Mouse (Mus musculus) bone marrow macrophage, adult 2 months (primary cell): Measurements from ENCODE around the gene Klhl7. TPM values are rescaled to one million over a fixed set of nuclear protein-coding genes. Genes with fewer than 3 reads are reported as not detected.

ENCODE experiments used
- H3K27ac ChIP-seq: 2 replicates; pipeline ENCODE4 v1.5.1; 2012; ENCODE audit warnings: low read depth, low read length; ENCODE audit not compliant: insufficient read depth
- H3K4me1 ChIP-seq: 2 replicates; pipeline ENCODE4 v1.6.1; 2012; ENCODE audit warnings: low read length; ENCODE audit not compliant: control insufficient read depth, insufficient read depth
- H3K4me3 ChIP-seq: 2 replicates; pipeline ENCODE4 v1.5.1; 2012; ENCODE audit warnings: mild to moderate bottlenecking, low read length, moderate library complexity; ENCODE audit not compliant: insufficient read depth
- CTCF ChIP-seq: IDR thresholded peaks from 2 replicates; pipeline ENCODE4 v1.5.1; 2012; ENCODE audit warnings: low read depth, mild to moderate bottlenecking, low read length, moderate library complexity
- POLR2A ChIP-seq: IDR thresholded peaks from 2 replicates; pipeline ENCODE4 v1.6.1; 2012; ENCODE audit warnings: mild to moderate bottlenecking, low read depth, low read length, borderline replicate concordance
- polyA plus RNA-seq: library from polyadenylated mRNA; stranded (reverse); fragments of >200 nt; gene quantifications from 2 replicates; pipeline ENCODE4 v1.2.4, GENCODE M21; 2012; ENCODE audit not compliant: missing spikeins, insufficient read depth, insufficient read length

Gene Klhl7
- 14.6 and 15.5 TPM in 2 replicates for polyA plus RNA-seq

- H3K27ac ChIP-seq, result peak within 1 kb of the TSS; percentile 57
- peaks cover 3% of the 10 kb centered on the region for H3K4me1 ChIP-seq
- peak within 1 kb of the TSS; percentile 88 for H3K4me3 ChIP-seq
- TF ChIP-seq CTCF, result no peak
- no peak for TF ChIP-seq POLR2A
Measured at GRCm38 (mm10) chr5:24100106-24100809, at the start of gene Klhl7. Gene Klhl7 (plus strand): TSS chr5:24100605.

DNA sequence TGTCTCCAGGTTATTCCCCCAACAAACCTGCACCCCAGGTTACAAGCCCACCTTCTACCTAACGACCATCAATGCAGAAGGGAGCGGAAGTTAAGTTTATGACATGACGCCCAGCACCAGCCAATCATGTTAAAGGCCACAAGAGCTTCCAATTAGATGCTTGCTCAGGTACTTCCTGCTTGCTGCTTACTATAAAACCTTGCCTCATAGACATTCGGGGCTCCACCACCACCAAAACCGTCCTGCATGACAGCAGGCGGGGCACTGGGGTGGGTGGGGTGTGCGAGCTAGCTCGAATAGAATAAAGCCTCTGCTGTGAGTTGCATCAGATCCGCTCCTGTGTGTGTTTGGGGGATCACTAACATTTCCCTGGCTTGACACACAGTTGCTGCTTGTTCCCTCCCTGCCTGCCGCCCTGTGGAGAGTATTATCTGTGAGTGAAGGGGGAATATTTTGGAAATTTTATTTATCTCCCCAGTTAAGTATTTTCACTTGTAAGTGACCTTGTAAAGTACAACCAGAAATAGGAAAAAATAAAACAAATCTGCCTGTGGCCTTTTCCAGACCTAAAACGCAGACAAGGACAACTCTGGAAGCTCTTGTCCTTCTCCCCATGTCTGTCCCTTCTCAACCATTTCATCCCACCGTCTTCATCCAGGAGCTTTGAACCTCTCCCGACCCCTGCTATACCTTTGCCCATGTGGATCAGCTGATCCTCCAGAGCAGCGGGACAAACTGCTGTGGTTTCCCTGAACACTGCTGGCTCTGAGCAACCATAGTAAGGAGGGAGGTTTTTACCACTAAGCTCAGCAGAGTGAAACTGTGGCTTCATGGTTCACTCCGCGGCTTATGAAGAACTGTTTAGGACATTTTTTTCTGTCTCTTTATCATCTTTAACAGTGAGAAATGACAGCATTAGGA, 48.4 kb upstream of the Klhl7 start:
- TF ChIP-seq CTCF, result no peak
- no peak for TF ChIP-seq POLR2A
- H3K4me3 ChIP-seq, result no peak overlapping the region
- H3K27ac ChIP-seq, result no peak overlapping the region
- H3K4me1 ChIP-seq, result peaks cover 10% of the 10 kb centered on the region

DNA sequence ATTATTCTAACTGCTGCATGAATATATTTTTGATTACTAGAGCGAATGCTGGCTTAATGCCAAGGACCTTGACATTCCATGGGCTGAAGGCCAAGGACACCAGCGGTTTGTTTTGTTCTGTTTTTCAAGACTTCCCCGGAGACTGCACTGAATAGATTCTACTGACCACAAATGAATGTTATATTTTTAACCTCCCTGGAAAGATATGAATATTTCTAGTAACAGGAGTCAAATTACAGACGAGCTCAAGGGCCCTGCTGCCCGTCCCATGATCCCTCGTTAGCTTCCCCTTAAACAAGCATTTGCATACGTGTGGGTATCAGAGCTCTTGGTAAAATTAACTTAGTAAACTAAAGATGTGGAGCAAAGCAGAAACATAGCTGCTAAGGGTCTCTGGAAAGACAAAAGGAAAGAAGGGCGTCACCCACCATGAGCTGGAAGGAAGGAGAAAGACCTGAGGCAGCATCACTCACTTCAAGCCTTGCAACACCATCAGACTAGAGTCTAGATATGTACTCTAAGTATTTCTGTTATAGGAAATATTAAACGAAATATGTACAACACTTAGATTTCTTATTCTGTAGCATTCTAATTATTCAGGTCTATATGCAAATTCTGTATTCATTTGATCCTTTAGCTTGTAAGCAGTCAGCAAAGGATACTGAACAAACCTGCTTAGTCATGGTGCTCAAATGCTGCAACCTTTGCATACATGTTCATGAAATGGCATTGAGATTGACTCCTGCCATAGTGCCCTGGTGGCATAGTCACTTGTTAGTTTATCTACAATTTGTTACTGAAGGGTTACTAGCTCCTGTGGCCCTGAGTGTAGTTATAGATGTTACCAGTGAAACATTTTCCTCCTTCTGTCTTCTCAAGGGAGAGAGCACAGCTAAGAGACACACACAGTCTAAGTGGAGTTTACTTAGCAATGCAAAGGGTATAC, 46.9 kb upstream of the Klhl7 start:
- Histone ChIP-seq H3K4me3 (no peak overlapping the region), H3K4me1 (peaks cover 4% of the 10 kb centered on the region), H3K27ac (peak overlapping the region; percentile 9; the same call in 1 of the 2 replicates)
- TF ChIP-seq CTCF, result no peak
- no peak for TF ChIP-seq POLR2A

DNA sequence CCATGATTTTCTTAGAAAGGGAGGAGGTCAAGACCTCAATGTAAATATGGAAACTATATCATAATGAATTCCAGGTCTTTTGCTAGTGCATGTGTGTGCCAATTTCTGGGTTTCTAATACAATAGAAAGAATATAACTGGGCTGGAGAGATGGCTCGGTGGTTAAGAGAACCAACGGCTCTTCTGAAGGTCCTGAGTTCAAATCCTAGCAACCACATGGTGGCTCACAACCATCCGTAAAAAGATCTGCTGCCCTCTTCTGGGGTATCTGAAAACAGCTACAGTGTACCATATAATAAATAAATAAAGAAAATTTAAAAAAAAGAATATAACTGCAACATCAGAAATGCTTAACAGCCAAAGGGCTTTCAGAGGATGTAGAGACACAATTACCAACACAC, 46.0 kb upstream of the Klhl7 start:
- Histone ChIP-seq H3K27ac (no peak overlapping the region), H3K4me3 (no peak overlapping the region), H3K4me1 (peaks cover 4% of the 10 kb centered on the region)
- no peak for TF ChIP-seq POLR2A
- TF ChIP-seq CTCF, result no peak

DNA sequence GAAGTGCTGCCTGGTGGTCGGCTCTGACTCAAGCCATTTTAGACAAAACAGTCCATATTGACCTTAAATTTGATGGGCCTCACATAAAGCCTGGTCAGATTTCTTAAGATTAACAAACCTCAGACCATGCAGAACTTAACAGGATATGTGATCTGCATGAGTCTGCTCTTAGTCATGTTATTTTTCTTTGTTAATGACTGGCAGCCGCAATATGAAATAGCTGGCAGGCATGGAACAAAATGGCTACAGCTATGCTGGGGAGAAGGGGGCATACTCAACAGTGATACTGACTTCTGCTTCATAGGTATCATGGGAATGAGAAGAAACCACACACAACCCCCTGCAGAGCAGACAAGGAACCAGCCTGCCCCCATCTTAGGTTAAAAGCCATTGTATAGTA, 43.5 kb upstream of the Klhl7 start:
- H3K4me1 ChIP-seq, result peaks cover 4% of the 10 kb centered on the region
- no peak overlapping the region for H3K4me3 ChIP-seq
- TF ChIP-seq CTCF (no peak), POLR2A (no peak)
- no peak overlapping the region for H3K27ac ChIP-seq

DNA sequence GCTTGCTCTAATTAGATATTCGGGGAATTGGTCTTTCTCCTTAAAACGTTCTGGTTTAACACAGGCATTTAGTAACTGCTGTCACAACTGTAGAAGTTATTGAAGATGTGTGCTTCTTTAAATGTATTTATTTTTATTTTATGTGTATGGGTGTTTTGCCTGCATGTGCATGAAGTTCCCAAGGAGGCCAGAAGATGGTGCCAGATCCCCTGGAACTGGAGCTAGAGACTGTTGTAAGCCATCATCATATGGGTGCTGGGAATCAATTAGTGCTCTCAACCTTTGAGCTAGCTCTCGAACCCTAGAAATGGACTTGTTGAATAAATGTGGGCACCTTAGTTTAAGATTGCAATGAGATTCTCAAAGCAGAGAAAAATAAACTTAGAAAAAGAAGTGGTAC, 42.8 kb upstream of the Klhl7 start:
- Histone ChIP-seq H3K4me3 (no peak overlapping the region), H3K27ac (no peak overlapping the region)
- no peak for TF ChIP-seq POLR2A
- TF ChIP-seq CTCF, result no peak

GRCm38 (mm10) chr5:24060949-24061348, 39.5 kb upstream of the Klhl7 start:
- Histone ChIP-seq H3K27ac (no peak overlapping the region), H3K4me3 (no peak overlapping the region), H3K4me1 (no peaks in the 10 kb centered on the region)
- TF ChIP-seq CTCF (no peak), POLR2A (no peak)

More for the DNA sequence above, 42.8 kb upstream of the Klhl7 start:
- peaks cover 4% of the 10 kb centered on the region for H3K4me1 ChIP-seq

DNA sequence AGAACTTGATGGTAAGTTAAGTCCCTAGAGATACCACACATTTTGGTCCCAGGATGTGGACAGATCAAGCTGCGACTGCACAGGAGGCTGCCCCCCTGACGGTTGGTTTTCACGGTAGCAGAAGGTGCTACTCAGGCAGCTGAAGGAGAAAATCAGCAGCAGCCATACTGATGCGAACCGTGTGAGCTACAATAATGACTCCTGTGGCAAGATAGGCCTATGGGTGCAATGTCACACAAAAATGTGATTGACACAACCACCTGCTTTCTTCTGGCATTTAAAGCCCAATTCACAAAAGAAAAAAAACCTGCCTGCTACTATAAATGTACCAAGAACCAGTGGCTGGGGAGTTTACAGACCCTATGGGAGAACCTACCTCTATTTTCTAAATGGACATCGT, 37.4 kb upstream of the Klhl7 start:
- Histone ChIP-seq H3K27ac (no peak overlapping the region), H3K4me3 (no peak overlapping the region), H3K4me1 (peaks cover 3% of the 10 kb centered on the region; the same call in 1 of the 2 replicates)
- TF ChIP-seq CTCF, result no peak
- no peak for TF ChIP-seq POLR2A

GRCm38 (mm10) chr5:24063545-24063944, 36.9 kb upstream of the Klhl7 start:
- Histone ChIP-seq H3K4me1 (peaks cover 5% of the 10 kb centered on the region; the same call in 1 of the 2 replicates), H3K27ac (no peak overlapping the region), H3K4me3 (no peak overlapping the region)
- no peak for TF ChIP-seq POLR2A
- TF ChIP-seq CTCF, result no peak

DNA sequence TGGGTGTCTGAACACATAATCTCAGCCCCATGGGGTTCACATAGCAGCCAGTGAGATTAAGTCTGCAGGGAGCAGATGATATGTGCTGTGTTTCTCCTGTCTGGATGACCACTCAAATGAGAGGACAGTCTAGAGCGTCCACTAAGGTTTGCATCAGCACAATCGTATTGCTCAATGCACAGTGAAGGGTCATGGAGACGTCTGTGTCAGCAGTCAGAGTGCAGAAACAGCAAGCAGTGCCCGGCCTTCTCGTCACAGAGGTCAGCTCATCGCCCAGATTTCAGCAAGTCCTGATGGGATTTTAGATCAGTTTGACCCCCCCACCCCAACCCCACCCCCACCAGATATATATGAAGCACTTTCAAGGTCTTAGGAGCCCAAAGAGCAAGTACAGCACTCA, 31.4 kb upstream of the Klhl7 start:
- TF ChIP-seq POLR2A (no peak), CTCF (no peak)
- H3K4me3 ChIP-seq, result no peak overlapping the region
- no peak overlapping the region for H3K27ac ChIP-seq
- H3K4me1 ChIP-seq, result peaks cover 15% of the 10 kb centered on the region
